Mouse (Mus musculus) CH12.LX (cell line): ENCODE measurements around the gene Hmcn1. TPM values are rescaled to one million over a fixed set of nuclear protein-coding genes. Genes with fewer than 3 reads are reported as not detected.

Source experiments
- DNase-seq: peaks from one replicate; pipeline ENCODE4 v3.0.0-alpha.2; 2013; ENCODE audit errors: extremely low read depth
- H3K27ac ChIP-seq: 2 replicates; pipeline ENCODE4 v1.5.1; 2012; ENCODE audit warnings: low read depth, mild to moderate bottlenecking, control low read depth, moderate library complexity; ENCODE audit not compliant: insufficient read depth
- H3K27me3 ChIP-seq: replicated peaks from 2 replicates; pipeline ENCODE3; 2012; ENCODE audit warnings: inconsistent platforms
- H3K36me3 ChIP-seq, 2 experiments: replicated peaks in 1 of 2; 2 replicates each; pipeline versions ENCODE3 to v1.6.1; 2012; ENCODE audit warnings: inconsistent platforms in 1 of 2, low read length in 1 of 2, mild to moderate bottlenecking in 1 of 2, mixed read lengths in 1 of 2, moderate library complexity in 1 of 2; ENCODE audit not compliant: control insufficient read depth in 1 of 2, insufficient read depth in 1 of 2
- H3K4me1 ChIP-seq, 2 experiments: 2 replicates each; pipeline ENCODE4 v1.6.1; 2012; ENCODE audit warnings: inconsistent platforms in 1 of 2, moderate library complexity in 1 of 2; ENCODE audit not compliant: insufficient read depth in 2 of 2, control insufficient read depth in 1 of 2
- H3K4me2 ChIP-seq: 2 replicates; pipeline ENCODE4 v1.6.1; 2012; ENCODE audit warnings: low read depth, mild to moderate bottlenecking, control low read depth; ENCODE audit not compliant: poor library complexity, insufficient read depth, severe bottlenecking
- H3K4me3 ChIP-seq, 3 experiments: fragments of 150-350 bp in 1 of 3; sonication (generic) in 1 of 3; replicated peaks in 1 of 3; 2 replicates each; pipeline versions ENCODE3 to v1.5.1; 2011 to 2012; ENCODE audit warnings: low read depth in 2 of 3, low read length in 2 of 3, mild to moderate bottlenecking in 2 of 3, moderate library complexity in 2 of 3, control low read depth in 1 of 3, improper control_type of control experiment in 1 of 3, inconsistent platforms in 1 of 3, mixed read lengths in 1 of 3; ENCODE audit not compliant: poor library complexity in 1 of 3
- H3K79me2 ChIP-seq: replicated peaks from 2 replicates; pipeline ENCODE4 v1.6.1; 2012; ENCODE audit warnings: mild to moderate bottlenecking, moderate library complexity; ENCODE audit not compliant: control insufficient read depth, poor library complexity, insufficient read depth, severe bottlenecking; ENCODE audit errors: extremely low read depth
- H3K9ac ChIP-seq: 2 replicates; pipeline ENCODE4 v1.6.1; 2012; ENCODE audit warnings: low read depth, mild to moderate bottlenecking, control low read depth, moderate library complexity; ENCODE audit not compliant: insufficient read depth
- H3K9me3 ChIP-seq: replicated peaks from 2 replicates; pipeline ENCODE3; 2012; ENCODE audit warnings: low read length, inconsistent platforms, mixed read lengths
- CHD1 ChIP-seq: IDR thresholded peaks from 2 replicates; pipeline ENCODE4 v1.6.1; 2012; ENCODE audit warnings: low read depth, low read length, improper control_type of control experiment, inconsistent platforms
- CHD2 ChIP-seq: IDR thresholded peaks from 2 replicates; pipeline ENCODE4 v1.6.1; 2011; ENCODE audit warnings: low read length, improper control_type of control experiment
- CTCF ChIP-seq, 2 experiments: IDR thresholded peaks in 1 of 2; conservative IDR thresholded peaks in 1 of 2; 2 replicates each; pipeline ENCODE4 v1.5.1; 2011 to 2012; ENCODE audit warnings: low read depth in 2 of 2, low read length in 2 of 2, improper control_type of control experiment in 1 of 2, inconsistent platforms in 1 of 2, mild to moderate bottlenecking in 1 of 2, moderate library complexity in 1 of 2
- ELF1 ChIP-seq: IDR thresholded peaks from 2 replicates; pipeline ENCODE4 v1.6.1; 2014; ENCODE audit warnings: low read depth, mild to moderate bottlenecking, inconsistent platforms, low read length, improper control_type of control experiment
- ETS1 ChIP-seq: conservative IDR thresholded peaks from 2 replicates; pipeline ENCODE4 v1.6.1; 2012; ENCODE audit warnings: low read depth, mild to moderate bottlenecking, inconsistent platforms, low read length, improper control_type of control experiment, moderate library complexity
- GABPA ChIP-seq: IDR thresholded peaks from 2 replicates; pipeline ENCODE4 v1.6.1; 2012; ENCODE audit warnings: low read depth, low read length, improper control_type of control experiment, inconsistent platforms; ENCODE audit not compliant: insufficient replicate concordance
- IRF4 ChIP-seq: IDR thresholded peaks from 2 replicates; pipeline ENCODE4 v1.6.1; 2014; ENCODE audit warnings: low read depth, mild to moderate bottlenecking, inconsistent platforms, low read length, improper control_type of control experiment
- JUN ChIP-seq: IDR thresholded peaks from 2 replicates; pipeline ENCODE4 v1.6.1; 2011; ENCODE audit warnings: low read depth, mild to moderate bottlenecking, low read length, improper control_type of control experiment, moderate library complexity; ENCODE audit not compliant: insufficient read depth
- JUND ChIP-seq: conservative IDR thresholded peaks from 2 replicates; pipeline ENCODE4 v1.6.1; 2011; ENCODE audit warnings: low read depth, low read length, improper control_type of control experiment
- KAT2A ChIP-seq: IDR thresholded peaks from 2 replicates; pipeline ENCODE4 v1.6.1; 2012; ENCODE audit warnings: low read length, improper control_type of control experiment, inconsistent platforms; ENCODE audit not compliant: insufficient replicate concordance
- MAFK ChIP-seq: IDR thresholded peaks from 2 replicates; pipeline ENCODE4 v1.6.1; 2011; ENCODE audit warnings: low read length, improper control_type of control experiment; ENCODE audit not compliant: insufficient replicate concordance
- MAX ChIP-seq: IDR thresholded peaks from 2 replicates; pipeline ENCODE4 v1.6.1; 2011; ENCODE audit warnings: low read length, improper control_type of control experiment
- MAZ ChIP-seq: IDR thresholded peaks from 2 replicates; pipeline ENCODE4 v1.6.1; 2012; ENCODE audit warnings: low read depth, mild to moderate bottlenecking, inconsistent platforms, low read length, improper control_type of control experiment, moderate library complexity
- MXI1 ChIP-seq: IDR thresholded peaks from 2 replicates; pipeline ENCODE4 v1.6.1; 2011; ENCODE audit warnings: mild to moderate bottlenecking, low read depth, low read length, improper control_type of control experiment
- NRF1 ChIP-seq: IDR thresholded peaks from 2 replicates; pipeline ENCODE4 v1.6.1; 2014; ENCODE audit warnings: low read depth, mild to moderate bottlenecking, inconsistent platforms, low read length, improper control_type of control experiment, moderate library complexity
- POLR2A ChIP-seq: IDR thresholded peaks from 2 replicates; pipeline ENCODE4 v1.6.1; 2011; ENCODE audit warnings: low read depth, mild to moderate bottlenecking, improper control_type of control experiment, low read length
- POLR2AphosphoS2 ChIP-seq: IDR thresholded peaks from 2 replicates; pipeline ENCODE4 v1.6.1; 2011; ENCODE audit warnings: low read depth, low read length, improper control_type of control experiment
- RAD21 ChIP-seq: IDR thresholded peaks from 2 replicates; pipeline ENCODE4 v1.6.1; 2011; ENCODE audit warnings: low read depth, mild to moderate bottlenecking, low read length, improper control_type of control experiment, moderate library complexity
- RCOR1 ChIP-seq: conservative IDR thresholded peaks from 2 replicates; pipeline ENCODE4 v1.6.1; 2012; ENCODE audit warnings: low read depth, mild to moderate bottlenecking, inconsistent platforms, low read length, improper control_type of control experiment
- SIN3A ChIP-seq: IDR thresholded peaks from 2 replicates; pipeline ENCODE4 v1.6.1; 2012; ENCODE audit warnings: low read length, improper control_type of control experiment, inconsistent platforms
- SMC3 ChIP-seq: IDR thresholded peaks from 2 replicates; pipeline ENCODE4 v1.6.1; 2011; ENCODE audit warnings: low read depth, low read length, improper control_type of control experiment
- UBTF ChIP-seq: IDR thresholded peaks from 2 replicates; pipeline ENCODE4 v1.6.1; 2012; ENCODE audit warnings: low read depth, mild to moderate bottlenecking, inconsistent platforms, low read length, improper control_type of control experiment, moderate library complexity
- ZMIZ1 ChIP-seq: IDR thresholded peaks from 2 replicates; pipeline ENCODE4 v1.6.1; 2012; ENCODE audit warnings: low read depth, mild to moderate bottlenecking, inconsistent platforms, low read length, improper control_type of control experiment
- dilution Hi-C: fragments of 300-500 bp; cut with MboI; formaldehyde crosslinking; loops from 2 replicates; pipeline ENCODE4 v1.14.3; 2020; ENCODE audit warnings: low sequenced_read_pairs; ENCODE audit not compliant: extremely low pct_unique_long_range_greater_than_20kb, extremely low pct_ligation_motif_present
- in situ Hi-C: fragments of 300-500 bp; cut with MboI; formaldehyde crosslinking; loops from 3 replicates; pipeline ENCODE4 v1.14.3; 2019; ENCODE audit warnings: low sequenced_read_pairs, low pct_ligation_motif_present, low pct_unique_long_range_greater_than_20kb, mixed read lengths
- polyA plus RNA-seq: library from polyadenylated mRNA; unstranded; fragments of >175 nt; gene quantifications from 2 replicates; pipeline ENCODE4 v1.2.1, GENCODE M21; 2012; ENCODE audit warnings: low read depth; ENCODE audit not compliant: insufficient read length
- total RNA-seq, 2 experiments: library from RNA; depleted of rRNA; stranded (reverse); fragments of 300-350 nt in 1 of 2; fragments of >200 nt in 1 of 2; gene quantifications; 2 replicates each; pipeline ENCODE4 v1.2.3; 2012 to 2014

Hmcn1 gene
- total and polyA plus RNA-seq, 3 experiments = under 0.01 to 0.04 (median 0.01) TPM

- H3K27me3 ChIP-seq = no peaks in the 10 kb centered on the region
- no peaks in the 10 kb centered on the region for H3K36me3 ChIP-seq
- DNase-seq = no peak
- dilution Hi-C loops = no loop called here
- no peak overlapping the region for H3K4me3 ChIP-seq
- no peaks in the 10 kb centered on the region for H3K9me3 ChIP-seq
- H3K27ac ChIP-seq = no peak overlapping the region
- H3K79me2 ChIP-seq = no peaks in the 10 kb centered on the region
- H3K9ac ChIP-seq = no peak overlapping the region
- no peak for TF ChIP-seq MAX
- no peak for TF ChIP-seq SMC3
- no peak for TF ChIP-seq MAZ
- no peak for TF ChIP-seq IRF4
- no peak for TF ChIP-seq CHD1
- TF ChIP-seq RAD21 = no peak
- no peak for TF ChIP-seq KAT2A
- no peak for TF ChIP-seq CHD2
- no peak for TF ChIP-seq GABPA
- no peak for TF ChIP-seq CTCF (conservative IDR thresholded peaks at IDR 0.05 in 1 of 2, IDR thresholded peaks at IDR 0.05 in 1 of 2; ENCODE audit: low read depth in 2 of 2, low read length in 2 of 2)
- TF ChIP-seq RCOR1 = no peak
- no peak for TF ChIP-seq SIN3A
- no peak for TF ChIP-seq ELF1
- no peak for TF ChIP-seq MXI1
- no peak for TF ChIP-seq ZMIZ1
- TF ChIP-seq JUN = no peak
- in situ Hi-C loops = no loop called here
- no peak overlapping the region for H3K4me2 ChIP-seq
- peaks cover 5 to 6% of the 10 kb centered on the region in 2 experiments for H3K4me1 ChIP-seq
Observed at GRCm38 (mm10) chr1:150580561-150580960, 412.7 kb downstream of the Hmcn1 start.

DNA sequence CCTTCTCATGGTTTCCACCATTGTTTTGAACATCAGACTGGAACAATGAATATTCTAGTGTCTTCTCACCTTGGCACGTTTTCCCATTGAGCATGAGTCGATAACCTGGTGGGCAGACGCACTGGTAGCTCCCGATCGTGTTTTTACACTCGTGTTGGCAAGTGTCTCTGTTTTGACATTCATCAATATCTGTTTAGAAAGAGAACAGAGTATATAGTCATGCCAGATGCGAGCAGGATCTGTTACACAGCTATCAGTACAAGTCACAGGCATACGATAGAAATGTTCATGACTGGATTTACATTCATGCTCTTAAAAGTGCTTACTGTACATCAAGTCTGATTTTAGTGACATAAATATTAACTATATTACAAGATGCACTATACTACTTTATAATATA, 419.8 kb downstream of the Hmcn1 start:
- TF ChIP-seq MAFK (no peak), JUND (no peak), ETS1 (no peak), UBTF (no peak), JUN (no peak), MAX (no peak), POLR2AphosphoS2 (no peak), RCOR1 (no peak), NRF1 (no peak), POLR2A (no peak), SIN3A (no peak), MXI1 (no peak)
- Histone ChIP-seq H3K4me3 (no peak overlapping the region), H3K27me3 (no peaks in the 10 kb centered on the region), H3K4me1 (no peaks in the 10 kb centered on the region), H3K79me2 (no peaks in the 10 kb centered on the region), H3K4me2 (no peak overlapping the region), H3K36me3 (no peaks in the 10 kb centered on the region), H3K9ac (no peak overlapping the region), H3K27ac (no peak overlapping the region), H3K9me3 (no peaks in the 10 kb centered on the region)
- dilution Hi-C loops = no loop called here
- no peak for DNase-seq
- in situ Hi-C loops = no loop called here
